Mouse (Mus musculus) G1E (cell line): ENCODE results near the gene Olfr868. TPM values are rescaled to one million over a fixed set of nuclear protein-coding genes. Genes with fewer than 3 reads are reported as not detected.

ENCODE experiments used
- ATAC-seq: 2 replicates; pipeline ENCODE4 v1.8.0; 2016; ENCODE audit warnings: mild to moderate bottlenecking; ENCODE audit not compliant: insufficient number of reproducible peaks, poor library complexity, low FRiP score, severe bottlenecking; ENCODE audit errors: extremely low read depth
- DNase-seq: peaks from one replicate; pipeline ENCODE4 v3.0.0; 2012; ENCODE audit warnings: low spot score
- H3K27me3 ChIP-seq: 2 replicates; pipeline ENCODE4 v1.6.1; 2012; ENCODE audit warnings: mild to moderate bottlenecking, low read length, inconsistent platforms; ENCODE audit not compliant: insufficient read depth
- H3K36me3 ChIP-seq: replicated peaks from 2 replicates; pipeline ENCODE3; 2012; ENCODE audit warnings: mild to moderate bottlenecking, inconsistent platforms
- H3K4me1 ChIP-seq: 2 replicates; pipeline ENCODE4 v1.6.1; 2012; ENCODE audit warnings: low read depth, low read length, inconsistent platforms, mixed read lengths; ENCODE audit not compliant: insufficient read depth
- H3K4me3 ChIP-seq: 2 replicates; pipeline ENCODE4 v1.5.1; 2012; ENCODE audit warnings: low read depth, mild to moderate bottlenecking, inconsistent platforms, low read length, moderate library complexity, mixed read lengths
- H3K9me3 ChIP-seq: replicated peaks from 2 replicates; pipeline ENCODE4 v1.6.1; 2012; ENCODE audit warnings: inconsistent platforms
- CTCF ChIP-seq: IDR thresholded peaks from 2 replicates; pipeline ENCODE4 v1.5.1; 2012; ENCODE audit warnings: low read depth, low read length, inconsistent platforms, mixed read lengths
- GATA1 ChIP-seq: IDR thresholded peaks from 2 replicates; pipeline ENCODE4 v1.6.1; 2012; ENCODE audit warnings: borderline replicate concordance, low read length, inconsistent platforms, mixed read lengths
- GATA2 ChIP-seq: IDR thresholded peaks from 2 replicates; pipeline ENCODE4 v1.6.1; 2012; ENCODE audit warnings: low read depth, low read length, inconsistent platforms, borderline replicate concordance
- POLR2AphosphoS5 ChIP-seq: IDR thresholded peaks from 2 replicates; pipeline ENCODE4 v1.6.1; 2012; ENCODE audit warnings: low read depth, low read length, inconsistent platforms; ENCODE audit not compliant: insufficient replicate concordance
- TAL1 ChIP-seq: conservative IDR thresholded peaks from 2 replicates; pipeline ENCODE4 v1.6.1; 2012; ENCODE audit warnings: low read depth, low read length, inconsistent platforms, mixed read lengths
- polyA plus RNA-seq: library from polyadenylated mRNA; stranded (reverse); fragments of >175 nt; gene quantifications from 2 replicates; pipeline ENCODE4 v1.2.3, GENCODE M21; 2012
- total RNA-seq, 2 experiments: library from RNA; stranded (forward) in 1 of 2; stranded (reverse) in 1 of 2; fragments of 200-1000 nt in 1 of 2; fragments of >200 nt in 1 of 2; fragmentation: Nextera tagmentation in 1 of 2; gene quantifications; 2 replicates each; pipeline ENCODE4 v1.2.3; 2014 to 2017

Olfr868 gene
- not detected in 2 replicates for total RNA-seq (2014; fragmentation: Nextera tagmentation)
- total RNA-seq (2017): 0.06 and 0.27 TPM in 2 replicates
- not detected in 2 replicates for polyA plus RNA-seq

GRCm38 (mm10) chr9:20098326-20098725, at the start of gene Olfr868:
TSS of gene Olfr868 (plus strand) at chr9:20098626.
- no peaks in the 10 kb centered on the region for H3K4me1 ChIP-seq
- H3K9me3 ChIP-seq: no peaks in the 10 kb centered on the region
- no peaks in the 10 kb centered on the region for H3K27me3 ChIP-seq
- DNase-seq (no peak), ATAC-seq (no peak)
- H3K4me3 ChIP-seq: no peak within 1 kb of the TSS
- TF ChIP-seq TAL1: no peak
- no peak for TF ChIP-seq GATA1
- TF ChIP-seq POLR2AphosphoS5: no peak
- TF ChIP-seq CTCF: no peak
- no peak for TF ChIP-seq GATA2
- no peaks in the 10 kb centered on the region for H3K36me3 ChIP-seq

GRCm38 (mm10) chr9:20057462-20057861, 41.0 kb upstream of the Olfr868 start, which contains the start of gene Olfr867:
TSS of gene Olfr867 (minus strand) at chr9:20057562.
- DNase-seq (no peak), ATAC-seq (no peak)
- TF ChIP-seq TAL1 (no peak), POLR2AphosphoS5 (no peak), GATA1 (no peak), CTCF (no peak)
- Histone ChIP-seq H3K27me3 (no peaks in the 10 kb centered on the region), H3K36me3 (no peaks in the 10 kb centered on the region), H3K4me1 (no peaks in the 10 kb centered on the region), H3K4me3 (no peak within 1 kb of the TSS), H3K9me3 (no peaks in the 10 kb centered on the region)

DNA sequence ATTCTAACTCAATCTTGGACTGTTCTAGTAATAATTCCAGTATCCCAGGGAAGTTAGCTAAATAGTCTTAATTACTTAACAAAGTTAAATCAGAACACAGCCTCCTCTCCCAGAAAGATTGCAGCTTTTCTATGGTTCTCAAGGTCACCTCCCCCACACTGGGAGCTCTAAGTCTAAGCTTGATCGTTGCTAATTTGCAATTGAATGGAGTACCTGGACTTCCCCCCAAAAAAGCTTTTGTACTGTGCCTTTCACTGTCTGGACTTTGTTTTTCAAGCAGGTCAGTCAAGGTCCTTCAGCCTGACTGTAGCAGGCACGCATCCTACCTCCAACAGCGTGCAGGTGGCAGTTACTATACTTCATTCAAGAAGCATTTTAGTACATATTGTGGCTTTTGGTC, 28.2 kb upstream of the Olfr868 start:
- TF ChIP-seq TAL1 (no peak), GATA2 (no peak), POLR2AphosphoS5 (no peak), CTCF (no peak), GATA1 (no peak)
- H3K9me3 ChIP-seq: peaks cover 5% of the 10 kb centered on the region
- ATAC-seq (no peak), DNase-seq (no peak)
- H3K36me3 ChIP-seq: no peaks in the 10 kb centered on the region
- H3K27me3 ChIP-seq: no peaks in the 10 kb centered on the region
- no peaks in the 10 kb centered on the region for H3K4me1 ChIP-seq
- H3K4me3 ChIP-seq: no peak overlapping the region

DNA sequence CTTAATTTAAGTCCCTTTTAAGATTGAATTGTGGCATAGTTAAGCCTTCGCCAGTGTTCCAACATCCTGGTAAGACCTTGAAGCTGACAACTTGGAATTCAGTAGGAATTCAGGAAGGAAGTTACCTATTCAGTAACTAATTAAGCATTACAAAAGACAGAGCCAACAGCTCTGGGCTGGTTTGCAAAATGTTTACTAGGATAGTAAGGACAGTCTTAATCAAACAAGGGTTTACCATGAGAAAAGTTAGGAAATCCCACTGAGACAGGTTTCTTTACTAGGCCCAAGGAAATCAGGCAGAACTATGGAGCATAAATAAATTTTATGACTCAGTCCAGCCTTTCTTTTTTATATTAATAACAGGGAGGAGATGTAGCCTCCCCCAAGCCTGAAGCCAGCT, 27.1 kb upstream of the Olfr868 start:
- peaks cover 7% of the 10 kb centered on the region for H3K9me3 ChIP-seq
- no peak overlapping the region for H3K4me3 ChIP-seq
- DNase-seq: no peak
- TF ChIP-seq GATA2 (no peak), POLR2AphosphoS5 (no peak), TAL1 (no peak), GATA1 (no peak), CTCF (no peak)
- H3K4me1 ChIP-seq: no peaks in the 10 kb centered on the region
- no peak for ATAC-seq
- no peaks in the 10 kb centered on the region for H3K36me3 ChIP-seq
- no peaks in the 10 kb centered on the region for H3K27me3 ChIP-seq

- TF ChIP-seq GATA1: no peak
- no peak for TF ChIP-seq TAL1
- TF ChIP-seq POLR2AphosphoS5: no peak
- TF ChIP-seq GATA2: no peak
- no peak for TF ChIP-seq CTCF
- H3K27me3 ChIP-seq: no peaks in the 10 kb centered on the region
- no peaks in the 10 kb centered on the region for H3K4me1 ChIP-seq
- DNase-seq: no peak
- peaks cover 7% of the 10 kb centered on the region for H3K9me3 ChIP-seq
- H3K36me3 ChIP-seq: no peaks in the 10 kb centered on the region
- H3K4me3 ChIP-seq: no peak overlapping the region
- ATAC-seq: no peak
These were observed 24.8 kb upstream of the Olfr868 start for GRCm38 (mm10) chr9:20073523-20074177.

- Histone ChIP-seq H3K9me3 (no peaks in the 10 kb centered on the region), H3K4me1 (no peaks in the 10 kb centered on the region), H3K36me3 (no peaks in the 10 kb centered on the region), H3K4me3 (no peak within 1 kb of the TSS), H3K27me3 (no peaks in the 10 kb centered on the region)
- TF ChIP-seq GATA2 (no peak), CTCF (no peak), TAL1 (no peak), POLR2AphosphoS5 (no peak), GATA1 (no peak)
- ATAC-seq (no peak), DNase-seq (no peak)
These were observed 30.3 kb downstream of the Olfr868 start, which contains the start of gene Olfr869 for GRCm38 (mm10) chr9:20128709-20129108. TSS of gene Olfr869 (plus strand) at chr9:20129009.
